Comparison of ENCODE assay signal across 11 mouse cellular contexts in genomic region chr2:33037429-33037828, GRCm38 (mm10). TPM values are rescaled to one million over a fixed set of nuclear protein-coding genes. Genes with fewer than 3 reads are reported as not detected.
DNase-seq lines count a peak whose midpoint lies in the region; ATAC-seq and TF ChIP-seq lines count a peak whose summit lies in the region.
"Had no signal": no experiment of that assay in that cellular context is flagged by ENCODE, and none has a peak within 500 bp of the region (broad histone marks: within the 10 kb centered on the region; RNA-seq: fewer than 3 reads in every experiment).

No protein-coding gene starts in this region.

- H3K36me3 ChIP-seq in hindbrain, postnatal 0 days (ENCODE audit: insufficient read depth, low read length): no peaks in the 10 kb centered on the region
- H3K36me3 ChIP-seq in hindbrain, embryonic 10.5 days: no peaks in the 10 kb centered on the region; the same call in 1 of the 2 replicates
- H3K36me3 ChIP-seq: neural tube, embryonic 13.5 days had no signal

- no peak overlapping the region for H3K4me3 ChIP-seq in hindbrain, postnatal 0 days (ENCODE audit: low read length)
- no peak overlapping the region for H3K4me3 ChIP-seq in hindbrain, embryonic 10.5 days
- no peak overlapping the region for H3K4me3 ChIP-seq in cortical plate, adult 2 months (ENCODE audit: insufficient read depth, low read length)
- H3K4me3 ChIP-seq: neural tube, embryonic 13.5 days had no signal

- no peaks in the 10 kb centered on the region for H3K27me3 ChIP-seq in hindbrain, postnatal 0 days (ENCODE audit: insufficient read depth, low read length)
- H3K27me3 ChIP-seq in hindbrain, embryonic 10.5 days (ENCODE audit: insufficient read depth, poor library complexity, severe bottlenecking): no peaks in the 10 kb centered on the region
- H3K27me3 ChIP-seq: neural tube, embryonic 13.5 days had no signal

- H3K4me2 ChIP-seq in hindbrain, postnatal 0 days (ENCODE audit: low read depth, low read length): no peak overlapping the region
- H3K4me2 ChIP-seq: neural tube, embryonic 13.5 days had no signal

- 0 out of 2 replicates have a peak, but pooled peaks cover 3% of the 10 kb centered on the region for H3K4me1 ChIP-seq in hindbrain, postnatal 0 days (ENCODE audit: insufficient read depth, low read length)
- H3K4me1 ChIP-seq in hindbrain, embryonic 10.5 days (replicated peaks): 0 out of 2 replicates have a peak, but pooled peaks cover 3% of the 10 kb centered on the region
- H3K4me1 ChIP-seq in cortical plate, adult 2 months (ENCODE audit: control insufficient read depth, insufficient read depth, low read length): peaks cover 8% of the 10 kb centered on the region
- H3K4me1 ChIP-seq: neural tube, embryonic 13.5 days had no signal

- 27% methylated on average over 1 of the region's 1 CpGs for WGBS in hindbrain, postnatal 0 days
- WGBS in hindbrain, embryonic 10.5 days: 82% methylated on average over 1 of the region's 1 CpGs

- H3K9ac ChIP-seq in hindbrain, postnatal 0 days (replicated peaks; ENCODE audit: low read length): no peak overlapping the region
- H3K9ac ChIP-seq: neural tube, embryonic 13.5 days had no signal

- DNase-seq in hindbrain, postnatal 0 days (ENCODE audit: low spot score): peak; percentile 80
- no peak for DNase-seq in hindbrain, embryonic 10.5 days (ENCODE audit: low spot score)
- DNase-seq in layer of hippocampus, postnatal 36 days: peak; percentile 41 to 54
- peak; percentile 70 for DNase-seq in right cerebral cortex, postnatal 14 days
- DNase-seq in urinary bladder, postnatal 14 days (ENCODE audit: low spot score): no peak
- DNase-seq in embryo, embryonic 9.5 days (ENCODE audit: extremely low spot score): no peak
- DNase-seq in testis, postnatal 10 days (ENCODE audit: low spot score): no peak
- DNase-seq: heart, adult 11 months; lung, adult 18-20 months had no signal

- peak; percentile 76 for ATAC-seq in hindbrain, postnatal 0 days

- TF ChIP-seq POLR2A in cortical plate, adult 2 months (IDR thresholded peaks at IDR 0.05; ENCODE audit: extremely low read depth, insufficient read depth, low read length): no peak

- no peaks in the 10 kb centered on the region for H3K9me3 ChIP-seq in hindbrain, postnatal 0 days (ENCODE audit: low read length)
- no peaks in the 10 kb centered on the region for H3K9me3 ChIP-seq in hindbrain, embryonic 10.5 days
- H3K9me3 ChIP-seq: neural tube, embryonic 13.5 days had no signal

- no peak overlapping the region for H3K27ac ChIP-seq in hindbrain, postnatal 0 days
- H3K27ac ChIP-seq in hindbrain, embryonic 10.5 days: no peak overlapping the region
- 0 out of 2 replicates have a peak overlapping the region, but pooled peaks have one; percentile 15 for H3K27ac ChIP-seq in cortical plate, adult 2 months (ENCODE audit: insufficient read depth, low read length)
- H3K27ac ChIP-seq: neural tube, embryonic 13.5 days had no signal

- TF ChIP-seq CTCF in hindbrain, postnatal 0 days (IDR thresholded peaks at IDR 0.05; ENCODE audit: low read depth): no peak
- TF ChIP-seq CTCF in cortical plate, adult 2 months (IDR thresholded peaks at IDR 0.05; ENCODE audit: extremely low read depth, insufficient read depth, low read length): no peak

RNA-seq across cellular contexts. Expression of gene Slc2a8, which starts 55.5 kb away (rescaled TPM):
- total RNA-seq in hindbrain, postnatal 0 days (2014; rRNA removed): 38.2 and 41.2 TPM in 2 replicates
- 32.6 and 33.4 TPM in 2 replicates for polyA plus RNA-seq in hindbrain, postnatal 0 days (2015; fragmentation: Nextera tagmentation; extraction: Ambion mirVana)
- polyA plus RNA-seq in hindbrain, embryonic 10.5 days (2016; fragmentation: Nextera tagmentation; extraction: Ambion mirVana): 21.3 and 27.4 TPM in 2 replicates
- polyA plus RNA-seq in cortical plate, adult 2 months (2012; rRNA removed): 47.5 TPM in 2 replicates
- 10 to 100 TPM; 18.4 to 18.9 TPM for total RNA-seq in layer of hippocampus, postnatal 36 days (2021)

Comparison
In these comparisons a context has a peak if more than half of its experiments do, and no peak if none do; other contexts are left out.
1. DNase-seq: peak in hindbrain, postnatal 0 days (single experiment), layer of hippocampus, postnatal 36 days (2 of 2) and right cerebral cortex, postnatal 14 days (single experiment); none in hindbrain, embryonic 10.5 days (single experiment), urinary bladder, postnatal 14 days (single experiment), embryo, embryonic 9.5 days (single experiment) and testis, postnatal 10 days (single experiment).